Mouse (Mus musculus): ENCODE results near the gene Tipin. TPM values are rescaled to one million over a fixed set of nuclear protein-coding genes. Genes with fewer than 3 reads are reported as not detected.

Gene Tipin
- total RNA-seq, 2 experiments from 2014 or later: 7.9 to 10.3 TPM

- intact Hi-C loops (cut with DNase I): no loop called here
- Histone ChIP-seq H3K27ac (no peak overlapping the region), H3K4me3 (no peak overlapping the region)
- DNase-seq: no peak
- TF ChIP-seq CTCF (IDR thresholded peaks at IDR 0.05): no peak
These were observed 54.4 kb downstream of the Tipin start for GRCm38 (mm10) chr9:64335825-64336224.

- Histone ChIP-seq H3K4me3 (peak overlapping the region; percentile 94; the same call in 1 of the 2 replicates), H3K27ac (peak overlapping the region; percentile 98)
- no peak for DNase-seq
- TF ChIP-seq CTCF (IDR thresholded peaks at IDR 0.05): no peak
- intact Hi-C loops (cut with DNase I): no loop called here
These were observed 58.0 kb downstream of the Tipin start for GRCm38 (mm10) chr9:64339361-64339760.

- H3K4me3 ChIP-seq: peak overlapping the region; percentile 94
- peak overlapping the region; percentile 98 for H3K27ac ChIP-seq
- intact Hi-C loops (cut with DNase I): no loop called here
- DNase-seq: peak; percentile 82
- TF ChIP-seq CTCF (IDR thresholded peaks at IDR 0.05): peak; percentile 18; the same call in 1 of the 2 replicates
These were observed 59.2 kb downstream of the Tipin start for GRCm38 (mm10) chr9:64340351-64341253.

- no peak for DNase-seq
- intact Hi-C loops (cut with DNase I): no loop called here
- Histone ChIP-seq H3K4me3 (peak within 1 kb of the TSS; percentile 94), H3K27ac (peak within 1 kb of the TSS; percentile 98)
- no peak for TF ChIP-seq CTCF (IDR thresholded peaks at IDR 0.05)
These were observed 59.8 kb downstream of the Tipin start, which contains the start of gene Dis3l for GRCm38 (mm10) chr9:64341254-64341566. Dis3l (minus strand) TSS chr9:64341288.

- DNase-seq: no peak
- TF ChIP-seq CTCF (IDR thresholded peaks at IDR 0.05): no peak
- intact Hi-C loops (cut with DNase I): no loop called here
- H3K4me3 ChIP-seq: peak overlapping the region; percentile 94
- peak overlapping the region; percentile 98 for H3K27ac ChIP-seq
These were observed 60.3 kb downstream of the Tipin start for GRCm38 (mm10) chr9:64341671-64342070.

- H3K27ac ChIP-seq: no peak overlapping the region
- H3K4me3 ChIP-seq: no peak overlapping the region
- intact Hi-C loops (cut with DNase I): no loop called here
- DNase-seq: no peak
- TF ChIP-seq CTCF (IDR thresholded peaks at IDR 0.05): no peak
These were observed 62.3 kb downstream of the Tipin start for GRCm38 (mm10) chr9:64343656-64344055.

- TF ChIP-seq CTCF (IDR thresholded peaks at IDR 0.05): no peak
- no peak overlapping the region for H3K27ac ChIP-seq
- no peak for DNase-seq
- H3K4me3 ChIP-seq: no peak overlapping the region
- intact Hi-C loops (cut with DNase I): loop anchor here (5.0 kb wide), 2 partner anchors 296 to 556 kb away; no protein-coding TSS in a partner anchor
These were observed 64.5 kb downstream of the Tipin start for GRCm38 (mm10) chr9:64345931-64346330.

GRCm38 (mm10) chr9:64347377-64347776, 66.0 kb downstream of the Tipin start:
- intact Hi-C loops (cut with DNase I): loop anchor here (5.0 kb wide), 2 partner anchors 295 to 555 kb away; no protein-coding TSS in a partner anchor
- Histone ChIP-seq H3K27ac (no peak overlapping the region), H3K4me3 (no peak overlapping the region)
- TF ChIP-seq CTCF (IDR thresholded peaks at IDR 0.05): peak; percentile 80
- no peak for DNase-seq

GRCm38 (mm10) chr9:64349490-64349889, 68.1 kb downstream of the Tipin start:
- no peak for DNase-seq
- no peak overlapping the region for H3K27ac ChIP-seq
- intact Hi-C loops (cut with DNase I): loop anchor here (5.0 kb wide), 2 partner anchors 293 to 553 kb away; no protein-coding TSS in a partner anchor

GRCm38 (mm10) chr9:64351191-64351590, 69.8 kb downstream of the Tipin start:
- Histone ChIP-seq H3K4me3 (no peak overlapping the region), H3K27ac (no peak overlapping the region)
- DNase-seq: no peak
- peak; percentile 55 for TF ChIP-seq CTCF (IDR thresholded peaks at IDR 0.05)
- intact Hi-C loops (cut with DNase I): no loop called here

More at GRCm38 (mm10) chr9:64349490-64349889, 68.1 kb downstream of the Tipin start:
- no peak overlapping the region for H3K4me3 ChIP-seq
- TF ChIP-seq CTCF (IDR thresholded peaks at IDR 0.05): no peak

Other genes with a start within 250 kb of the Tipin start
- gene Lctl, start 164.4 kb upstream of the Tipin start, total RNA-seq (2021): under 1 TPM in 1 of 2 experiments, not detected in 1; 0.28 TPM
- gene Zwilch, start 108.5 kb upstream of the Tipin start, total RNA-seq (2021): under 1 TPM; 0.41 to 0.42 TPM
- 100 to 1,000 TPM; 601 to 627 TPM for gene Rpl4, start 108.2 kb upstream of the Tipin start, total RNA-seq (2021)
- gene Snapc5, start 102.3 kb upstream of the Tipin start, total RNA-seq (2021): 10 to 100 TPM; 19.3 to 24.4 TPM
- 1 to 10 TPM; 1.3 to 1.9 TPM for gene Uchl4, start 46.4 kb upstream of the Tipin start, total RNA-seq (2021)
- gene Map2k1, start 27.9 kb upstream of the Tipin start, total RNA-seq (2021): 10 to 100 TPM; 52.8 to 55.7 TPM
- gene Dis3l, start 59.7 kb downstream of the Tipin start, total RNA-seq (2021): 10 to 100 TPM; 21.0 to 26.9 TPM
- under 1 TPM; 0.25 to 0.46 TPM for gene Megf11, start 104.0 kb downstream of the Tipin start, total RNA-seq (2021)